Mouse (Mus musculus) 3134 (cell line): Measurements from ENCODE around the gene Gm4567.
"Not testable (repeated sequence)": the region's sequence is repeated elsewhere in the genome, so short reads cannot be mapped to it uniquely, and the experiment has no call there.

Source experiments
- DNase-seq: peaks from one replicate; pipeline ENCODE4 v3.0.0-alpha.2; 2011; ENCODE audit warnings: low spot score; ENCODE audit not compliant: insufficient read length; ENCODE audit errors: extremely low read depth

Gene Gm4567

GRCm38 (mm10) chr7:22719610-22720009 lies at the start of gene Gm4567:
Gm4567 (minus strand) TSS chr7:22719710.
- not testable (repeated sequence) for DNase-seq

GRCm38 (mm10) chr7:22761397-22761796 lies 41.9 kb upstream of the Gm4567 start, which contains the start of gene Vmn1r157:
Vmn1r157 (plus strand) TSS chr7:22761697.
- not testable (repeated sequence) for DNase-seq

- DNase-seq, result not testable (repeated sequence)
These were observed 27.3 kb downstream of the Gm4567 start, which contains the start of gene Gm8693 for GRCm38 (mm10) chr7:22692217-22692616. Gm8693 (minus strand) TSS chr7:22692317.
